Mouse (Mus musculus) gastrocnemius, postnatal 25 days (tissue): Measurements from ENCODE around the gene Sema4g. TPM values are rescaled to one million over a fixed set of nuclear protein-coding genes. Genes with fewer than 3 reads are reported as not detected.

Source experiments
- DNase-seq: peaks from one replicate; pipeline ENCODE4 v3.0.0; 2022
- long read RNA-seq, 2 experiments: library from polyadenylated mRNA; stranded (forward); transcript quantifications; one replicate each; pipeline ENCODE4 v2.0.0; 2021
- total RNA-seq, 2 experiments: library from RNA; stranded (reverse); gene quantifications; 1 replicate in 1 of 2; 2 replicates in 1 of 2; pipeline ENCODE4 v1.2.3; 2021

Gene Sema4g
- under 1 TPM; 0.19 to 0.33 TPM for total RNA-seq
- long read RNA-seq, experiment 1, partial matches to known transcripts = 1 of 1 reads
- long read RNA-seq, experiment 1, other reads (novel, unspliced or antisense) = 0 of 1 reads
- long read RNA-seq, experiment 2 = 0 reads

DNA sequence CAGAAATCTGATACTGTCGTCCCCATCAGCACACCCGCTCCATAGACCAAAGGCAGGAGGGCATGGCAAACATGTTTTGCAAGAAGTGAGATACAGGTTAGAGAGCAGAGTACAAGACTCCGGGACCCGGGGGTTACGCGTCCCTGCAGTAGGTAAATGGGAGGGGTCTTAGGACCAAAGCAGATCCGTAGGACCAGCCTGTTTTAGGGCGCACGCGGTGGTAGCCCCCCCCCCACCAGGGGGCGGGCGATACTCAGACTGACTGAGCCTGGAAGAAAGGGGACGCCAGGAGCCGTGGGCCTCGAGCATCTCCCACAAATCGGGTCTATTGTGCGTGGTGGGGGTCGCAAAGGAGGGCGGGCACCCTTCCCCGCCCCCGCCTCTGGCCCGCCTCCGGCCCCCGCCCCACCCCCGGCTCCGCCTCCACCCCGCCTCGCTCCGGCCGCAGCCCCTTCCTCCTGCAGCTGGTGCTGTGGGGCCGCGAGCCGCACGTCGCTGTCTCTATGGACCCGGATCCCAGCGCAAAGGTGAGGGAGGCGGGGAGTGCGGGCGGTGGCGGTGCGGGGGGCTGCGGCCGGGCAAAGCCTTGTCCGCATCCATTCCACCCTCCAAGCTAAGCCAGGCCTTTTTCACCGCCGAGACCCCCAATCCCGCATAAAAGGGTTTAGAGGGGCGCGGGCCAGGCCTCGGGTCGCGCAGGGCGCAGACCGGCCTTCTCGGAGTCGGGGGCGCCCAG is at the start of gene Sema4g:
Sema4g (plus strand) TSS at position 271 of the 736 bp plus-strand sequence.
- no peak for DNase-seq

- DNase-seq = no peak
These were observed 29.3 kb upstream of the Sema4g start for GRCm38 (mm10) chr19:44959633-44960032.

DNA sequence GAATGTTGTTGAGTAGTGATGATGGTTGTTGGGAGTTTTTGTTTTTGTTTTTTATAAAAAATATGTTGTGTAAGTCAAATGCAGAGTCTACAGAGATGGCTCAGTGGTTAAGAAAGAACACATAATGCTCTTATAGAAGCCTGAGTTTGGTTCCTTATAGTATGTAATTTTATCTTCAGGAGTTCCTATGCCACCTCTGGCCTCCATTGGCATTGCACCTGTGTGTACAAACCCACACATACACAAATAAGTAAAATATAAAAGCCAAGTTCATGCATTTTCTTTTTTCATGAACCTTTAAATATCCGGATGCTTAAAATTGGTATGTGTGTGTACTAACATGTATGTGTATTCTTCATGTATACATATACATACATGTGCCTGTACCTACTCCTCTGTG is 22.9 kb upstream of the Sema4g start:
- no peak for DNase-seq

DNA sequence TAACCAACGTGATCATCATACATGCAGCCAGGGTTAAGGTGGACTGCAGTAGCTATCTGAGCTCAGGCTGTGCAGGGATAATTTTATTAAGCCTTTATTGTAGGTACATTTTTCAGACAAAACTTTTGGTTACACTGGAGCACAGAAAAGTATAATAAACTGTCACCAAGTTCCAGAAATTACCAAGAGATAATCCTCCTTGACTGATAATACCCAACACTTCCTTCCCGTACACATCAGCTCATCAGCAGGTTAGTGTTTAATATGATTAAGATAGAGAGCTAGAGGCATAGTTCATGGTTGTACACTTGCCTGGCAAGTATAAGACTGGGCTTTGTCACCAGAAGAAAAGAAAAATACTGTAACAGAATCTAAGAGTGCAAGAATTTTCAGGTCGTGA is 20.6 kb upstream of the Sema4g start:
- no peak for DNase-seq

DNA sequence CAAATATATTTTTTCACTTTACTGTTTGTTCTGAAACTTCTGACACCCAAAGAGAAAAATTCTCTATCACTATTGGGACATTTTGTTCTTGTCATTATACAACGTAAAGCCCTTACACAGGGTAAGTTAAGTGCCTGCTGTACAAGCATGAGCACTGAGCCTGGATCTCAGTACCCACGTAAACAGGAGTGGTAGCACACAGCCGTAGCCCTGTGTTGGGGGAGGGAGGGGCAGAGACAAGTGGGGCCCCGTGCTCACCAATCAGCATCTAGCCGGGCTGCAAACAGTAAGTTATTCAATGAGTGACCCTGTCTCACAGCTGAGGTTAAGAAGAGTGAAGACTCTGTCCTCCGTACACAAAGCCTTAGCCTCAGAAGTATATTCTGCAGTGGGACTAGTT is 12.3 kb upstream of the Sema4g start:
- no peak for DNase-seq

DNA sequence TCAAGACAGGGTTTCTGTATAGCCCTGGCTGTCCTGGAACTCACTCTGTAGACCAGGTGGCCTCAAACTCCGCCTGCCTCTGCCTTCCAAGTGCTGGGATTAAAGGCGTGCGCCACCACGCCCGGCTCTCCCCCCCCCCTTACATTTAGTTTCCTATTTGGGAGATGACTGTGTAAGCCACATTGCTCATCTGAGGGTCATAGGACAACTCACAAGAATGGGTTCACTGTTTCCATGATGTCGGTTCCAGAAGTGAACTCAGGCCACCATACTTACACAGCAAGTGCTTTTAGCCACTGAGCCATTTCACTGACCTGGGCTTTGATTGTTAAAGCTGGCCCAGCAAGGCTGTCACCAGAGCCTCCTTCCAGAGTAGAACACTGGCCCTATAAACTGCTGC is 11.8 kb upstream of the Sema4g start:
- DNase-seq = no peak

DNA sequence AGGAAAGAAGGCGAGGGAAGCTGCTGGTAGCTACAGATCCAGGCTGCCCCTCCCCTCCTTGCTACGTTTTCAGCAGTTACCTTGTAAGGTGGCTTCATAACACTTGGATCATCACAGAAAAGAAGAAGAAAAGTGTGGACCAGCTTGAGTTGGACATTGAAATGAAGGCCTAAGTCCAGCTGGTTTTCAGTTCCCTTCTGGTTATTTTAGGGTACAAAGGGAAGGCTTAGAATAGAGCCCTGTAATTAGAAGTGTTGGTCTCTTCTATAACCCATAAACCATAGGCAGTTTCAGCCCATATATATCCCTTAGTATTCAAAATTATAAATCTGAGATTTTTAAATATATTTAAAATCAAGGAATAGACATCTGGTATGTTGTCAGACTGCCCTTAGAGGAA is 8.1 kb upstream of the Sema4g start:
- no peak for DNase-seq

- no peak for DNase-seq
These were observed 6.3 kb upstream of the Sema4g start for GRCm38 (mm10) chr19:44982477-44983115.

GRCm38 (mm10) chr19:44983366-44983765 is 5.5 kb upstream of the Sema4g start:
- DNase-seq = no peak

DNA sequence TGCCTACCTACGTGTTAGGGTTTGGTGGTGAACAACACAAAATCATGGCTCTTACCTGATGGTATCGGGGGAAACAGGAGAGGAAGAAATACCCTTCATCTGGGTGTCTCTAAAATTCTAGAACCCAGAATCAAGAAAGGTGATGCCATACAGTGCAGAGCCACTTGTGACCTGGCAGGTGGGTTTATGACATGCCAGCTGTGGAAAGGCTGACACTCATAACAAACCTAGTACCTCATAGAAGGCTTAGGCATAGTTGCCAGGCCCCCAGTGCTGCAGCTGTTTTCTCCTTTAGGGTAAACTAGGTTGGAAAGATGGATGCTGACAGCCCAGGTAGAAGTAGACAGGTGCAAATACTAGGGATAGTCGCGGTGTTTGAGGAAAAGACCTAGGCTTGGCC is 4.5 kb upstream of the Sema4g start:
- DNase-seq = no peak

DNA sequence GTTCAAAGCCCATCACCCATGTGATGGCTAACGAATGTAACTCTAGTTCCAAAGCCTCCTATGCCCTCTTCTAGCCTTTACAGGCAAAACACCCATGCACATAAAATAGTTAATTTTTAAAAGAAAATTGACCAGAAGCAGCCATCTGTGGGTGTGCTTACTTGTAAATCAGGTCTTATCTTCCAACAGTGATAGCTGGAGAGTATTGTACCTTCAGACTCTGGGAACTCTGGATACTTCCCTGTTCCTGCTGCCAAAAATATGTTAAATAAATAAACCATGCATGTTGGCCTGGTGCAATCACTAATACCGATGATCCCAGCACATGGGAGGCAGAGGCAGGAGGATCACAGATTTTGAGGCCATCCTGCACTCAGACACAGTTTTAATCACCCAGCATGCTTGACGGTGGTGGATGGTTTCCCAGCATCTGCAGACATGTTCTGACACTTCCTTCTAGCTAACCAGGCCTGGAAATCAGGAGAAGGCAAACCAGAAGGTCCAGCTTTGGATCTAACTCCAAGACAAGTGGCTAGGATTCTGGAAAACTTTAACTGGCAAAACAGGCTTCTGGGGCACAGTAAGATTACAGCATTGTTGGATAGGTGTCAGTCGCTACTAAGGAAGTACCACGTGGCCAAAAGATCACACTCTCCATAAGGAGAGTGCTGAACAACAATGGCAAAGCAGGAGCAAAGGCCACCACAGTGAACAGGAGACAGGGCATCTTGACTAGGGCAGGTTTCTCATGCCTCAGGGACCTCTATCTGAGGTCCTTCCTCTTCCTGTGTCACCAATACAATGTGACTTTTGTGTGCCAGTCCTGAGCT is 3.5 kb upstream of the Sema4g start:
- DNase-seq = no peak

DNA sequence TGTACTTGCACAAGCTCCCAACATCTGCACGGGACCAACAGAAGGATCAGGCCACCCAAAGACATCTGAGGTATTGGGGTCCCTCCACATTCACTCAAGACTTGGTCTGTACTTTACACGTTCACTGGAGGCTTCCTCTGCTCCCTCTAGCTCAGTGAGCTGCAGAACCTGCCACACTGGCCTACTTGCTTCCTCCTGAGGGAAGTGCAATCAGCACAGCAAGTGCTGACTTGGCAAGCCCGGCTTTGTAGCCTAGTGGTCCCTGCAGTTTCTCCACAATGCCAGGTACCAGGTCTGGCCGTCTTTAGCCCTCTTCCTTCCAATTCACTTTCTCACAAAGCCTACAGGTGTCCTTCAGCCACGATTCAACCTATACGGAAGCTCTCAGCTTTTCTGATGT is 1.9 kb upstream of the Sema4g start:
- DNase-seq = no peak

- no peak for DNase-seq
These were observed 1.1 kb upstream of the Sema4g start for GRCm38 (mm10) chr19:44987851-44988250.

DNA sequence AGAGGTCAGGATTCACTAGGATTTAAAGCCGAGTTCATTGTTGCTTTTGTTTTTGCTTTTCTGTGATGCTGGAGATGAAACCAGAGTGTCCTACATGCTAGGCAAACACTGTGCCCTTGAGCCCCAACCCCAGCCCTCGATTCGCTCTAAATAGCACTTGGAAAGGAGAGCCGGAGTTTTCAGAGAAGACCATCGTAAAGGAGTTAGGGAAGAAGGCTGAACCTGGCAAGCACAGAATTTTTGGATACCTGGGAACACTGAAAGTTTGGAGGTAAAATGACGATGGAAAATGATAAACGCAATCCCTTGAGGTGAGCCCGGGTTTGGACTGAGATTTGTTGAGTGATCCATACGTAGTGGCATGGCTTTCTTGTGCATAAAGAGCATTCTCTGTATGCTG is 580 bp upstream of the Sema4g start:
- DNase-seq = no peak

DNA sequence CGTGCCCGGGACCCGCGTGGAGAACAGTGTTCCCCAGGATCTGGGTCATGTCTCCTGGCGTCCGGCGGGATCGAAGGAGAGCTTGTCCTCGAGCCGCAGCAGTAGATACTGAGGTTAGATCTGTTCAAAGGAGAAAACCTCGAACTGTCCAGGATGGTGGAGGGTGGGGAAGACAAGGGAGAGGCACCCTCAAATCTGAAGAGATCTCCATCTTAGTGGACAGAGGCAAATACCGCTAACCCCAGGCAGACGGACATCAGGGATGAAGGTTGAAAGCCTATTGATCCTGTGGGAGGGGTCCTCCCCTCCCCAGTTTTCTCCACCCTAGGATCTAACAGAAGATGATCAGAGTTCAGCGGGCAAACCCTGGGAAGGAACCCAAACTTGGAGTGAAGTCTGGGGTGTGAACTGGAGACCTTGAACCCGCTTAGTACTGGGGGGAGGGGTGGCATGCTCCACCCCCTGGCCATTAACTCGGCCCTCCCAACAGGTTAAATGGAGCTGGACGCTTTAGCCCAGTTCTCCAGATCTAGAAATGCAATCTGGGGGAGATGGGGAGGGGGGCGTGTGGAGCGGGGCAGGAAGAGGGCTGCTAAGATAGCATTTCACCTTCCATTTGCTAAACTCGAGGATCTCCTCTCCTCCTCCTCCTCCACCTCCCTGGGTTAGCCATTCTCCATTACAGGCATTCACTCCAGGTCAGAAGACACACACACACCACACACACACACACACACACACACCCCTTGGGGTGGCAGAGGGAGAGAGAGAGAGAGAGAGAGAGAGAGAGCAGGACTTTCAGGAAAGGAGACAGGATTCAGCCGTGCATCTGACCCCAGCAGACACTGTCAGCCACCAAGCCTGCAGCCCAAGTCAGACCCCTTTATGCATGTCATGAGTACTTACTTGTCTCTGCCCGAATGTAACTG is 930 bp downstream of the Sema4g start:
- no peak for DNase-seq

DNA sequence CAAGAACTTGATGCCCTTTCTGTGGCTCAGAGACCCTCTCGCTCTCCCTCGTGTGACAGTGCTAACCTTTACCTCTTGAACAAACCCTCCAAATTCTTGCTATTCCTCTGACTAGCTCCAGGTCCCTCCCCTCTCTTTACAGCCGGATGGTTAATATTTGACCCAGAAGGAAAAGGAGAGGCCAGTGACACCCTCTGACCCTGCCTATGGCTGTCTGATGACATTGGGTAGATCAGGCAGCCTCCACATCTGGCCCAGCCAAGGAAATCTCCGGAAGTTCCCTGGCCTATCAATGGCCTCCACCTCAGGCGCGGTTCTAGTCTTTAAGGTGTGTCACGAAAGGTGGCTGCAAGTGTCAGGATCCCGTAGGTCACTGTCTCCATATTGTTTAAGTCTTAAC is 2.1 kb downstream of the Sema4g start:
- DNase-seq = no peak

- no peak for DNase-seq
These were observed 3.3 kb downstream of the Sema4g start for GRCm38 (mm10) chr19:44992246-44992645.

DNA sequence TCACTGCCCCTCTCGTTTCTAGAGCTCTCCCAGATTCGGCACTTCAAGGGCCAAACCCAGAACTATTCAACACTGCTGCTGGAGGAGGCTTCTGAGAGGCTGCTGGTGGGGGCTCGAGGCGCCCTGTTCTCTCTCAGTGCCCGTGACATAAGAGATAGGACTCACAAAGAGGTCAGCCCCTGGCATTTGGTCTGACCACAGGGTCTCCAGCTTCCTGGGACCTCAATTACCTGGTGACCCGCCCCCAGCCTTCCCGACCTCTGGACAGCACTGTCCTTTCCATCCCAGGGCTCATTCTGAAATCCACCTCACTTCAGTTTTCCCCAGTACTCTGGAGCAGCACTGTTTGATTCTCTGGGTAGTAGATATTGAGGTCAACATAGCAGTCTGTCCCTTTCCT is 3.8 kb downstream of the Sema4g start:
- DNase-seq = no peak

GRCm38 (mm10) chr19:44997786-44998185 is 8.9 kb downstream of the Sema4g start:
- DNase-seq = no peak

- DNase-seq = no peak
These were observed 10.7 kb downstream of the Sema4g start for GRCm38 (mm10) chr19:44999647-45000046.

DNA sequence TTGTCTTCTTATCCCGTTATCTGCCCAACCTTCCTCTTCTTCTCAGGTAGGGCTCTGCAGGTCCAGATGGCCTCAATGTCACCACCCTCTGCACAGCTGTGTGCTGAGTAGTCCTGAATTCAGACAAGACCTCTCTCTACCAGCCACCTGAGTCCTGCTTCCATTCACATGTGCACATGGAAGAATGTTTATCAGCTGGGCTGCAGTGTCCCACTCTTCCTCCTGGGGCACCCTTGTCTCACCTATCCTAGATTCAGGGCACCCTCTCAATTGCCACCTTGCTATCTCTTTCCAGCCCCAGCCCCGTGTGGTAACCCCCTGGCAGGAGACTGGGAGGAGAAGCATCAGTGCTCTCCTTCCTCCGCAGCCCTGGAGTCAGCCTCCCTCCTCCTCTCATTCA is 13.4 kb downstream of the Sema4g start:
- DNase-seq = no peak
